ENCODE assay signal across 32 mouse cellular contexts in genomic region chr10:95620796-95621195, GRCm38 (mm10). TPM values are rescaled to one million over a fixed set of nuclear protein-coding genes. Genes with fewer than 3 reads are reported as not detected.
"Had no signal": no experiment of that assay in that cellular context is flagged by ENCODE, and none has a peak within 500 bp of the region (broad histone marks: within the 10 kb centered on the region; RNA-seq: fewer than 3 reads in every experiment).

No protein-coding gene starts in this region.

- H3K9ac ChIP-seq: limb, embryonic 12.5 days; limb, embryonic 15.5 days; liver, embryonic 14.5 days; liver, postnatal 0 days; lung, embryonic 14.5 days; midbrain, embryonic 12.5 days; midbrain, embryonic 15.5 days had no signal

- DNase-seq: kidney, adult 18-20 months; kidney, adult 9 months; kidney, postnatal 25 days; layer of hippocampus, adult 9-11 months; liver, postnatal 0 days; lung, embryonic 14.5 days; retina, postnatal 1 day; right cerebral cortex, postnatal 25 days; spleen, adult 18-20 months; thymus, adult 2 months; thymus, postnatal 14 days; thymus, postnatal 4 days had no signal

- H3K36me3 ChIP-seq: limb, embryonic 12.5 days; limb, embryonic 15.5 days; midbrain, embryonic 12.5 days; midbrain, embryonic 15.5 days had no signal

- H3K4me2 ChIP-seq: limb, embryonic 12.5 days; limb, embryonic 15.5 days; liver, embryonic 11.5 days; lung, embryonic 14.5 days; midbrain, embryonic 12.5 days; midbrain, embryonic 15.5 days had no signal

- H3K4me3 ChIP-seq: layer of hippocampus, adult 2 months; limb, embryonic 12.5 days; limb, embryonic 15.5 days; midbrain, embryonic 12.5 days; midbrain, embryonic 15.5 days; myocyte had no signal

- H3K9me3 ChIP-seq: limb, embryonic 12.5 days; limb, embryonic 15.5 days; midbrain, embryonic 12.5 days; midbrain, embryonic 15.5 days had no signal

- ATAC-seq: liver, postnatal 0 days; lung, postnatal 0 days had no signal

- H3K27me3 ChIP-seq: limb, embryonic 12.5 days; limb, embryonic 15.5 days; midbrain, embryonic 15.5 days had no signal

- H3K27ac ChIP-seq: kidney, postnatal 0 days; layer of hippocampus, adult 2 months; limb, embryonic 12.5 days; limb, embryonic 15.5 days; liver, embryonic 14.5 days; macrophage had no signal

RNA-seq across cellular contexts. Expression of gene Anapc15-ps, which starts 52.5 kb away (rescaled TPM):
- total RNA-seq: layer of hippocampus, adult 2 months; layer of hippocampus, postnatal 25 days; left cerebral cortex, adult 18-20 months; left cerebral cortex, postnatal 25 days; megakaryocyte, adult 5-6 weeks; neutrophil, adult 5-6 weeks had no signal
- polyA plus RNA-seq: kidney, postnatal 0 days; large intestine, adult 2 months; limb, embryonic 12.5 days; limb, embryonic 15.5 days; liver, embryonic 11.5 days; liver, embryonic 14.5 days; liver, postnatal 0 days; lung, embryonic 14.5 days; lung, postnatal 0 days; midbrain, embryonic 12.5 days; midbrain, embryonic 15.5 days; neural tube, embryonic 11.5 days; stomach, embryonic 16.5 days; testis, adult 2 months; thymus, adult 2 months had no signal
